Mouse (Mus musculus) adrenal gland, postnatal 10 days (tissue): ENCODE data around the gene Efcab1. TPM values are rescaled to one million over a fixed set of nuclear protein-coding genes. Genes with fewer than 3 reads are reported as not detected.
A peak's percentile ranks its signal among the peaks of the same experiment; 100 is the strongest.
"Not testable (repeated sequence)": the region's sequence is repeated elsewhere in the genome, so short reads cannot be mapped to it uniquely, and the experiment has no call there.

Experiments used
- DNase-seq: peaks from one replicate; pipeline ENCODE4 v3.0.0; 2021; ENCODE audit warnings: mixed read lengths
- long read RNA-seq, 2 experiments: library from polyadenylated mRNA; stranded (forward); transcript quantifications; one replicate each; pipeline ENCODE4 v2.0.0; 2021
- total RNA-seq, 2 experiments: library from RNA; stranded (reverse); gene quantifications; 2 replicates each; pipeline ENCODE4 v1.2.3; 2021

The Efcab1 gene
- total RNA-seq: 1 to 10 TPM; 1.7 to 2.0 TPM
- long read RNA-seq, experiment 1, partial matches to known transcripts: 0 of 1 reads
- long read RNA-seq, experiment 1, other reads (novel, unspliced or antisense): 0 of 1 reads
- long read RNA-seq, experiment 2, partial matches to known transcripts: 0 of 1 reads
- long read RNA-seq, experiment 2, other reads (novel, unspliced or antisense): 0 of 1 reads

GRCm38 (mm10) chr16:14906393-14907100, at the start of gene Efcab1:
Gene Efcab1 (plus strand): TSS chr16:14906606.
- DNase-seq: peak; percentile 28

DNA sequence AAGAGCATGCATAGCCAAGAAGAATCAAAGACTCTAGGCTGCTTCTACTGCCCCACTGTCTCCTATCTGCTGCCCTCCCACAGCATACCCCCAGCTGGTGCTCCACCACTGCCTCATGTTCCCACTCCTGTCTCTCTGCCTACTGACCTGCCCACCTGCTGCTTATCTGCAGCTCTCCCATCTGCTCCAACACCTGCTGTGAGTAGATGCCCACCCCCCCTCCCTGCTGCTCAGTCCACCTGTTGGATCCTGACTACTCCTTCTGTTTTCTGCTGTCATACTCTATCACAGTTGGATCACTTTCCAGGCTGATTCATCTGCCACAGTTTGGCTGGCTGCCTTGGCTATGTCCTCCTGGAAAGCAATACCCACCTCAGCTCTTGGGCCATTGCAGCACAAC, 47.0 kb upstream of the Efcab1 start:
- peak; percentile 23 for DNase-seq

DNA sequence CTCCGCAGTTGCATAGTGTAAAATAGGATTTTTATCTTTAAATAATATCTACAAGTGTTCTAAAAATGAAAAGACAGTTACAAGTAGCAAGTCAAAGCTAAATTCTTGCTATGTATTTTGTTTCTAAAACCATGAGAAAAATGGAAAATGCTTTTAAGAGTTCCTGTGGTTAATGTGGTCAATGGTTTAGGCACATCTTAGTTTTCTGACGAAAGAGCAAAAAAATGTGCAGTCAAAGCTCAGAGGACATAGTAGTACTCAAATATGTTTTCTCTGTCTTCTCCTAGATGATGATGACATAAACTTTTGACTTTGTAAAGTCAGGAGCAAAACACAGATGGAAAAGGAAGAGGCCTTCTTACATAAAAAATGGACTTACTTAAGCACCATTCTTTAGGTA, 21.5 kb upstream of the Efcab1 start:
- no peak for DNase-seq

GRCm38 (mm10) chr16:14885372-14885771, 21.0 kb upstream of the Efcab1 start:
- no peak for DNase-seq

DNA sequence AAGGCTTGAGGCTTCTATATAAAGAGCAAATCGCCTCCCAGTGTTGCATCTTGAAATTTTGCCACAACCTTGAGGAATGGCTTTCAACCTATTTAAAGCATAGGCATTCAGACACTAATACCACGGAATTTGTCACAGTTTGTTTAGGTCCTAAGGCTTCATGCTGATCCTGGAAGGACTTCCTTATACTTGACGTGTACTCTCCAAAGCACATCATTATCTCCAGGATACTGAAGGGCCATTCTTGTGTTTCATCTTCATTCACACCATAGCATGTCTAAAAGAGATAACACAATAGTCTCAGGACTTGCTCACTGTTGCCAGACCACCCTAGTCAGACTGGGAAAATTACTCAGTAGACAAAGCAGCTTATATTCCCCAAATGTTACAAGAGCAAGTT, 13.9 kb upstream of the Efcab1 start:
- DNase-seq: no peak

GRCm38 (mm10) chr16:14893864-14894263, 12.5 kb upstream of the Efcab1 start:
- DNase-seq: no peak

DNA sequence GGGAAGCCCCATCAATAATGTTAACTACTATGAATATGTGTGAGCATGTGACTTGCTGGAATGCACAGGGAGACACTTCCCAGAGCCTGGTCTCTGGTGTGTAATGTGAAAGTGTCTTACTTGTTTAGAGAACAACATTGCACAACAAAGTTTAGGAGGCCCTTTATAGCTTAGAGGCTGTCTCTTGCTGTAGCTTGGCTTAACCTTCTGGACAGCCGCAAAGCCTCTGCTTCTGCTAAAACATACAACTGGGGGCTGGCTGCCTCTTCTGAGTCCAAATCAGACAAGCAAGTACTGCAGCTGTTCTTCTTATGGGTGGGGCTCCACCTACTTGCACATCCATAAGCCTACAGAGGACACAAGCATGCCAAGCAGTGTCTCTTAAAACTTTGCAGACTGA, 11.7 kb upstream of the Efcab1 start:
- DNase-seq: no peak

- DNase-seq: no peak
Measured at GRCm38 (mm10) chr16:14895543-14895942, 10.9 kb upstream of the Efcab1 start.

GRCm38 (mm10) chr16:14930711-14931110, 24.3 kb downstream of the Efcab1 start:
- not testable (repeated sequence) for DNase-seq

GRCm38 (mm10) chr16:14936478-14937166, 30.2 kb downstream of the Efcab1 start:
- peak; percentile 14 for DNase-seq

- peak; percentile 6 for DNase-seq
Measured at GRCm38 (mm10) chr16:14939552-14939951, 33.1 kb downstream of the Efcab1 start.

- peak; percentile 12 for DNase-seq
Measured at GRCm38 (mm10) chr16:14939994-14940715, 33.7 kb downstream of the Efcab1 start.

DNA sequence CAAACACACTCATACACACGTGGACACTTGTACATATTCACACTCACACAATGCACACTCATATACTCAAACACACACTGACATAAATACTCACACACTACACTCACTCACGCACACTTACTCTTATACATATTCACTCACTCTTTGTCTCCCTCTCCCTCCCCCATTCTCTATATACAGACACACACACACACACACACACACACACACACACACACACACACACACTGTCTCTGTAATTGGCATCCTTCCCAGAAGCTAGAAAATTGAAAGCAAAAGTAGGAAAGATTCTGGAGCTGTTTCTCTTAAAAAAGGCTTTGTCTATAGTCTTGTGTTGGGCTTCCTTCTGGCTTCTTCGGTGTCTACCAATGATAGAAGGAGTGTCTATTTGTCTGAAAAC, 34.5 kb downstream of the Efcab1 start:
- DNase-seq: peak; percentile 51

DNA sequence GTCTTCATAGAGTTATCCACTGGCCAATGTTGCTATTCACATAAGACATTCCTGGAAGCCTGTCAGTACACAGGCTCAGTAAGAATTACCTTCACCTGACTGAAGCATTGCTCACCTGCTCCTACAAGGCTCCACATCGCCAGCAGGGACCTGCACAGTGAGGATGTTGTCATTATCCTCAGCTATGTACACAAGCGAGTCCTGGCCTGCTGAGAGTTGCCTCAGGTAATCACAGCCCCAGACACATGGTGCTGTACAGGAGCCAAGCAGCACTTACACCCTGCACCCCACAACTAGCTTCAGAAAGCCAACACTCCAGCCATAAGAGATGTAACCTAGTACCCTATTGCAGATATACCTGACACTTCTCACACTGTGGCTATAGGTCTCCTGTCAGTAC, 37.1 kb downstream of the Efcab1 start:
- no peak for DNase-seq

DNA sequence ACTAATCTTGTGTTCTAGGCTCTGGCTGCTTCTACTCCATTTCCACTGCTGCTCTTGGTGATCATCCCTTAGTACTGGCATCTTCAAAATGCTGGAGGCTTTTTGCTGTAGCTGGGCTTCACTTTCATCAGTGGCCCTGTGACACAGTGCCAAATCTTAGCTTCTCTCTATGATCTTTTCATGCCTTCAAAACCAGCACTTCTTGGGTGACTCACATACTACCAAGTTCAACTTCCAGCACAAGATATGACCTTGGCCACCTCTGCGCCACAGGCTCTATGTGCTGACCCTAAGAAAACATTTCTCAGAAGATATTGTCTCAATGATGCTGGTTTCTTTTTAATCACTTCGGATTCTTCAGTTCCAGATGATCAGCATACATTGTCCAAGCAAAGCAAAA, 41.2 kb downstream of the Efcab1 start:
- not testable (repeated sequence) for DNase-seq

- DNase-seq: no peak
Measured at GRCm38 (mm10) chr16:14951894-14952293, 45.5 kb downstream of the Efcab1 start.

- DNase-seq: no peak
Measured at GRCm38 (mm10) chr16:14959743-14960142, 53.3 kb downstream of the Efcab1 start.

- no peak for DNase-seq
Measured at GRCm38 (mm10) chr16:14973696-14974095, 67.3 kb downstream of the Efcab1 start.

GRCm38 (mm10) chr16:14979228-14979627, 72.8 kb downstream of the Efcab1 start:
- DNase-seq: no peak

GRCm38 (mm10) chr16:14989614-14990268, 83.3 kb downstream of the Efcab1 start:
- peak; percentile 32 for DNase-seq

DNA sequence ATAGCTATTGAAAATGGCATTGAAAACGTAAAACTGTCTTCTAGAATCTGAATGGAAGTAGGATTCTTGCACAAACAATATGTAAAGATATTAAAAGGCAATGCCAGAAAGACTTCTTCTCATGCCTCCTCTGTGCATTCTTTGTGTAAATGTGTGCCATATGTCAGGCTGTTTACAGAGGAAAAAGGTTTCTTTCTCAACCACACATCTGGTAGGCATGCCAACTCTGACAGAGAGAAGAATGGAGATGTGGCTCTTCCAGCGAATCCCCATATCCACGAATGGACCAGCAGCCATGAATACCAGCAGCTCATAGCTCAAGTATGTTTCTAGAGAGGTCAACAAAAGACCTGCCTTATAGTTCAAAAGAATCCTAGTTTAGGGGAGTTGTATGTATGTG, 84.6 kb downstream of the Efcab1 start:
- no peak for DNase-seq

GRCm38 (mm10) chr16:14992461-14993107, 86.2 kb downstream of the Efcab1 start:
- DNase-seq: no peak
